Mouse (Mus musculus): ENCODE measurements around the gene 1810043G02Rik. TPM values are rescaled to one million over a fixed set of nuclear protein-coding genes. Genes with fewer than 3 reads are reported as not detected.

1810043G02Rik gene
- polyA plus RNA-seq, 1 experiment from 2014 or later, result 4.0 TPM

DNA sequence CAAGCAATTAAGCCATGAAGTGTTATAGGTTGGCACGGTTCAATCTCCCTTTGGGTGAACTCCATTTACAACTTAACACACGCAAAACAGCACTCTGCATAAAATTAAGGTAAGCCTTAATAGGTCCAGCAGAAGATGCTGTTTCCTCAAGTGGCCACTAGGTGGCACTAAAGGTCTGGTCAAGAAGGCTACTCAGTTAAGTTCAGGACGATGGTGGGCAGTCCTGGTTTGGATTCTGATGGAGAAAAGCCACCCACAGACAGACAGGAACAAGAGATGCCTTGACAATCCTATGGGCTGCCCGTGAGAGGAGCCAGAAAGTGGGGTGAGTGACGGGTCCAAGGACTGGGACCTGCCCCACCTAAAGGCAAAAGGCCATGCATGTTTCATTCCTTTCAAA, 49.8 kb downstream of the 1810043G02Rik start:
- WGBS (ENCODE audit: insufficient replicate concordance), result 5% methylated on average over 5 of the region's 5 CpGs
- H3K9ac ChIP-seq (ENCODE audit: low read depth, low read length), result no peak overlapping the region
- peak; percentile 41; the same call in 1 of the 2 replicates for ATAC-seq (ENCODE audit: low read depth)

DNA sequence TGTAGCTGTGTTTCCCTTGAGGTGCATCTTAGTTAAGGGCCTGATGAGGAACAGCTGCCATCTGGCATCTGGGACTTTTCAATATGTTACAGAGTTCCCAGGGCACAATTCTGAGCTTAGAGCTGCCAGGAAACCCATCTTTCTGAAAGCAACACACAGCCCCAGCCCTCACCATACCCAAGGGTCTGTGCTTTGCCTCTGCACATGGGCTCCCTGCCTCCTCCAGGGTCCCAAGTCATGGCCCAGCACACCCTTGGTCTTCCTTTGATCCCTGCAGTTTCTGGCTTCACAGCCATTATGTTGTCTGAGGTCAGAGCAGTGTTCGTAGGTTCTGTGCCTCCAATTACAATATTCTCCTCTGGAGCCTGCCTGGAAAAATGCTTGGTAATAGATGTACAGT, 50.8 kb downstream of the 1810043G02Rik start:
- Histone ChIP-seq H3K9me3 (replicated peaks; ENCODE audit: control insufficient read depth, low read length) (no peaks in the 10 kb centered on the region), H3K4me1 (ENCODE audit: control insufficient read depth, low read depth, low read length) (no peaks in the 10 kb centered on the region), H3K9ac (ENCODE audit: low read depth, low read length) (no peak overlapping the region), H3K36me3 (ENCODE audit: control insufficient read depth, insufficient read depth) (no peaks in the 10 kb centered on the region), H3K4me3 (ENCODE audit: low read depth, low read length) (no peak overlapping the region), H3K4me2 (ENCODE audit: low read depth, low read length) (no peak overlapping the region), H3K27me3 (ENCODE audit: control insufficient read depth, insufficient read depth, low read depth, low read length) (no peaks in the 10 kb centered on the region), H3K27ac (ENCODE audit: low read length) (no peak overlapping the region)
- WGBS (ENCODE audit: insufficient replicate concordance), result 74% methylated on average over 1 of the region's 1 CpGs
- ATAC-seq (ENCODE audit: low read depth), result no peak

More for the DNA sequence above, 49.8 kb downstream of the 1810043G02Rik start:
- no peaks in the 10 kb centered on the region for H3K4me1 ChIP-seq (ENCODE audit: control insufficient read depth, low read depth, low read length)
- H3K4me3 ChIP-seq (ENCODE audit: low read depth, low read length), result no peak overlapping the region
- no peaks in the 10 kb centered on the region for H3K9me3 ChIP-seq (replicated peaks; ENCODE audit: control insufficient read depth, low read length)
- H3K36me3 ChIP-seq (ENCODE audit: control insufficient read depth, insufficient read depth), result no peaks in the 10 kb centered on the region
- no peak overlapping the region for H3K4me2 ChIP-seq (ENCODE audit: low read depth, low read length)
- H3K27ac ChIP-seq (ENCODE audit: low read length), result no peak overlapping the region
- no peaks in the 10 kb centered on the region for H3K27me3 ChIP-seq (ENCODE audit: control insufficient read depth, insufficient read depth, low read depth, low read length)

DNA sequence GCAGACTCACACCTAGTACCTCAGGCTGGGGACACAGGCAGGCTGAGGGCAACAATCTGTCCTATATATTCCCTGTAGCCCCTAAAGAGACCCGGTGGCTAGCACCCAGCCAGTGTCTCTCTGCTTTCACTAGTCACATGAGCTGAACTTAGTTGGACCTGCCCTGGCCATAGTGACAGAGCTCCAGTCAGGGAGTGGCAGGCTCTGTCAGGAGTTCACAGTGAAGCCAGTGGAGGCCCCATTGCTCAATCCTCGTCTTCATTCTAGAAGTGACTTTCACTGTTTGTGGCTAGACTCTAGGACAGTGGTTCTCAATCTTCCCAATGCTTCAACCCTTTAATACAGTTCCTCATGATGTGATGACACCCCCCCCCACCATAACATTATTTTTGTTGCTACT, 53.7 kb downstream of the 1810043G02Rik start:
- H3K9ac ChIP-seq (ENCODE audit: low read depth, low read length), result no peak overlapping the region
- no peak overlapping the region for H3K4me2 ChIP-seq (ENCODE audit: low read depth, low read length)
- no peaks in the 10 kb centered on the region for H3K27me3 ChIP-seq (ENCODE audit: control insufficient read depth, insufficient read depth, low read depth, low read length)
- H3K4me1 ChIP-seq (ENCODE audit: control insufficient read depth, low read depth, low read length), result no peaks in the 10 kb centered on the region
- no peak overlapping the region for H3K27ac ChIP-seq (ENCODE audit: low read length)
- no peak for ATAC-seq (ENCODE audit: low read depth)
- WGBS (ENCODE audit: insufficient replicate concordance), result 42% methylated on average over 2 of the region's 2 CpGs
- no peaks in the 10 kb centered on the region for H3K36me3 ChIP-seq (ENCODE audit: control insufficient read depth, insufficient read depth)
- no peaks in the 10 kb centered on the region for H3K9me3 ChIP-seq (replicated peaks; ENCODE audit: control insufficient read depth, low read length)
- no peak overlapping the region for H3K4me3 ChIP-seq (ENCODE audit: low read depth, low read length)

Other genes starting within 250 kb of the 1810043G02Rik start
- gene Gm18596, start 235.9 kb upstream of the 1810043G02Rik start, polyA plus RNA-seq (2015; fragmentation: Nextera tagmentation; extraction: Ambion mirVana), result not detected in 2 replicates
- not detected in 2 replicates for gene Gm9736, start 227.2 kb upstream of the 1810043G02Rik start, polyA plus RNA-seq (2015; fragmentation: Nextera tagmentation; extraction: Ambion mirVana)
- not detected in 2 replicates for gene Gm3233, start 218.8 kb upstream of the 1810043G02Rik start, polyA plus RNA-seq (2015; fragmentation: Nextera tagmentation; extraction: Ambion mirVana)
- not detected in 2 replicates for gene Gm3238, start 207.2 kb upstream of the 1810043G02Rik start, polyA plus RNA-seq (2015; fragmentation: Nextera tagmentation; extraction: Ambion mirVana)
- not detected in 2 replicates for gene Gm7138, start 201.6 kb upstream of the 1810043G02Rik start, polyA plus RNA-seq (2015; fragmentation: Nextera tagmentation; extraction: Ambion mirVana)
- gene Gm3250, start 196.0 kb upstream of the 1810043G02Rik start, polyA plus RNA-seq (2015; fragmentation: Nextera tagmentation; extraction: Ambion mirVana), result not detected in 2 replicates
- gene Gm7137, start 190.3 kb upstream of the 1810043G02Rik start, polyA plus RNA-seq (2015; fragmentation: Nextera tagmentation; extraction: Ambion mirVana), result not detected in 2 replicates
- gene Gm9639, start 183.4 kb upstream of the 1810043G02Rik start, polyA plus RNA-seq (2015; fragmentation: Nextera tagmentation; extraction: Ambion mirVana), result not detected in 2 replicates
- not detected in 2 replicates for gene Gm19668, start 179.4 kb upstream of the 1810043G02Rik start, polyA plus RNA-seq (2015; fragmentation: Nextera tagmentation; extraction: Ambion mirVana)
- gene Gm9507, start 166.7 kb upstream of the 1810043G02Rik start, polyA plus RNA-seq (2015; fragmentation: Nextera tagmentation; extraction: Ambion mirVana), result not detected in 2 replicates
- not detected in 2 replicates for gene Gm2696, start 163.8 kb upstream of the 1810043G02Rik start, polyA plus RNA-seq (2015; fragmentation: Nextera tagmentation; extraction: Ambion mirVana)
- not detected in 2 replicates for gene Krtap10-4, start 151.4 kb upstream of the 1810043G02Rik start, polyA plus RNA-seq (2015; fragmentation: Nextera tagmentation; extraction: Ambion mirVana)
- not detected in 2 replicates for gene Krtap10-10, start 142.6 kb upstream of the 1810043G02Rik start, polyA plus RNA-seq (2015; fragmentation: Nextera tagmentation; extraction: Ambion mirVana)
- not detected in 2 replicates for gene Gm36176, start 131.7 kb upstream of the 1810043G02Rik start, polyA plus RNA-seq (2015; fragmentation: Nextera tagmentation; extraction: Ambion mirVana)
- not detected in 2 replicates for gene Gm10318, start 125.7 kb upstream of the 1810043G02Rik start, polyA plus RNA-seq (2015; fragmentation: Nextera tagmentation; extraction: Ambion mirVana)
- not detected in 2 replicates for gene Gm3285, start 116.5 kb upstream of the 1810043G02Rik start, polyA plus RNA-seq (2015; fragmentation: Nextera tagmentation; extraction: Ambion mirVana)
- gene Lrrc3, start 76.0 kb upstream of the 1810043G02Rik start, polyA plus RNA-seq (2015; fragmentation: Nextera tagmentation; extraction: Ambion mirVana), result 16.5 and 18.6 TPM in 2 replicates
- gene Trpm2, start 8.0 kb upstream of the 1810043G02Rik start, polyA plus RNA-seq (2015; fragmentation: Nextera tagmentation; extraction: Ambion mirVana), result 2.7 and 3.0 TPM in 2 replicates
- gene Pfkl, start 31.6 kb downstream of the 1810043G02Rik start, polyA plus RNA-seq (2015; fragmentation: Nextera tagmentation; extraction: Ambion mirVana), result 83.0 and 83.2 TPM in 2 replicates
- not detected in 2 replicates for gene Dnmt3l, start 63.4 kb downstream of the 1810043G02Rik start, polyA plus RNA-seq (2015; fragmentation: Nextera tagmentation; extraction: Ambion mirVana)
- not detected in 2 replicates for gene Aire, start 65.1 kb downstream of the 1810043G02Rik start, polyA plus RNA-seq (2015; fragmentation: Nextera tagmentation; extraction: Ambion mirVana)
- 1.5 and 1.7 TPM in 2 replicates for gene Icosl, start 90.8 kb downstream of the 1810043G02Rik start, polyA plus RNA-seq (2015; fragmentation: Nextera tagmentation; extraction: Ambion mirVana)
- 21.0 and 21.7 TPM in 2 replicates for gene D10Jhu81e, start 191.3 kb downstream of the 1810043G02Rik start, polyA plus RNA-seq (2015; fragmentation: Nextera tagmentation; extraction: Ambion mirVana)
- 9.0 and 9.1 TPM in 2 replicates for gene Pwp2, start 206.6 kb downstream of the 1810043G02Rik start, polyA plus RNA-seq (2015; fragmentation: Nextera tagmentation; extraction: Ambion mirVana)